Mouse (Mus musculus) CD4-positive, CD25-positive, alpha-beta regulatory T cell, adult 2 months (primary cell): ENCODE measurements at regions not wholly inside any gene's neighbourhood (a gene's known extent, or its start where the extent isn't known, plus 50 kb on each side); places are given as distances from the start of the nearest gene placed in this dataset.

Experiments
- DNase-seq: peaks from one replicate; pipeline ENCODE4 v3.0.0-alpha.2; 2012; ENCODE audit warnings: low read depth, low spot score

- DNase-seq, result no peak
These were observed 651.7 kb upstream of the Lmcd1 start for GRCm38 (mm10) chr6:111621684-111622480.

DNA sequence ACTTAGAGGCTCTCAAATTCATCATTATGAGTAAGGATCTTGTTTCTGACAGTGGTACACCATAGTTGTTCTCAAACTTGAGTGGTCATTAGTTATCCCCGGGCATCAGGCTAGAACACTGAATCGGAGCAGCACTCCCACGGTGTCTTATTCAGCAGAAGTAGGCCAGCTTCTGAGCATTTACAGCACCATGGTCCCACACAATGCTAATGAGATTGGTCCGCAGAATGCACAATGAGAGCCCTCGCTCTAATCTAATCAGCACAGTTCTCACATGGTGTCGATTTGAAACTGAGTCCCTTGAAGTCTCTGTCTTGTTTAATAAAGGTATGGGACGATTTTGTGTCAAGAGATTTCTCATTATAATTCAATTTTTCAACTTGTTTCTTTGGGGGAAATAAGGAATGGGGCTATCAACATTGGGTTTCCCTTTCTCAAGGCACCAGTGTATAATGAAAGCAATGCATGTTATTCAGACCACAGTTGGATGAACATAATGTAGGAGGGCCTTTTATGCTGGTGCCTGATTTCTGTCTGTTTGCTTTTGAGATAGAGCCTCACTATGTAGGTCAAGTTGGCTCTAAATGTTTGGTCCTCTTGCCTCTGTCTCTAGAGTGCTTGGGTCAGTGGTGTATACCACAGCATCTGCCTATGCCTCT, 650.9 kb upstream of the Lmcd1 start:
- no peak for DNase-seq

DNA sequence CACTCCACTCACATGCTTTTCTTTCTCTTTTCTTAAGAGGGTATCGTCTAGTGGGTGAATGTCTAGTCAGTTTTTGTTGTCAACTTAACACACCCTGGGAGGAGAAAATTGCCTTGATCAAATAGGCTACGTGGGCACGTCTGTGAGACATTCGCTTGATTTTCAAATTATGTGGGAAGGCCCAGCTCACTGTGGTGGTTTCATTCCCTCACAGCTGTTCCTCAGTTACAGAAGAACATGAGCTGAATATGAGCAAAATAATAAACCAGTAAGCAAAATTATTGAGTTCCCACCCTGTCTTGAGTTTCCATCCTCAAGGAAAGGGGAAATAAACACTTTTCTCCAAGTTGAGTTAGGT, 650.4 kb upstream of the Lmcd1 start:
- no peak for DNase-seq

DNA sequence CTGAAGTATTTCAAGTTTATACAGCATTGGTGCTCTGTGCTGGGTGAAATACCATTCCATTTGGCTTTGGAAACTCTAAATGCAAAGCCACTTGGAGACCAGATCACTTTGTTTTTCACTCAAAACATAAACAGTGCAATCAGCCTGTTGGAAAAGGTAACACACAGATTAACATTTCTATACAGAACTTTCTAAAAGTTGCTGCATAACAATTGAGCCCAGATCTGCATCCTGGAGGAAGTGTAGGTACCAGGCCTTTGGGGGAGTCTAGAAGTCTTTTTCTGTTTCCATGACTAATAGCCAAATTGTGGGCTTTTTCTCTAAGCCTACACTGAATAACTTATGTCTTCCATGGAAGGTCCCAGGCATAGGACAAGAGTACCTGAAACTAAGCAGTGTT, 648.1 kb upstream of the Lmcd1 start:
- DNase-seq, result no peak

DNA sequence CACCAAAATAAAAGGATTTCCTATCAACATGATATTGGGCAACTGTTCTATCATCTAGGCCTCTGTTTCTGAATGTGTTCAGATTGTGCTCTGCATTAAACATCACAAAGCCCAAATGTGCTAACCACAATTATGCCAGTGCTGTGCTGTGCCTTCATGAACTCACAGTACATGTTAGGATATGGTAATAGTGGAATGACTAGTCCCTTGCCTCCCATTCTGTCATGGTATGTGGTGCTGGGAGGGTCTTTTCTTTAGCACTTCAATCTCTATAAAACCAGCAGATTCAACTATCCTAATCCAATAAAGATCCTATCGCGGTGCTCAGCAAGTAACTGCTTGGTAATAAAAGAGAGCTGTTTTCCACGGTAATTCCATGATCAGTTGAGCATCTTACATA, 620.8 kb upstream of the Lmcd1 start:
- DNase-seq, result no peak

- DNase-seq, result no peak
These were observed 613.6 kb upstream of the Lmcd1 start for GRCm38 (mm10) chr6:111659957-111660356.

GRCm38 (mm10) chr6:111664603-111665002, 609.0 kb upstream of the Lmcd1 start:
- no peak for DNase-seq

DNA sequence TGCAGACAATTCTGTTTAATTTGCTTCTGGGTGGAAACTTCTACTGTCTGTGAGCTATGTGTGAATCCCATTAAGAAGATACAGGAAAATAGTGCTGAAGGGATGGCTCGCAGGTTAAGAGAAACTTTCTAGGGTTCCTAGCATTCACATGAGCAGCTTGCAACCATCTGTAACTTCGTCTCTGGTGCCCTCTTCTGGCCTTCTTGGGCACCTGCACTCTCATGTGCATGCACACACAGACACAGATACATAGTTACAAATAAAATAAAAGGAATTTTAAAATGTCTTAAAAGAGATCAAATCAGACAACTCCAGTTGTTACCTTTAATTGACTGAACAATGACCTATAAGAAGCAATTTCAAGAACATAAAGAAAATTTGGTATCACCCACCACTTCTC, 588.6 kb upstream of the Lmcd1 start:
- DNase-seq, result no peak

DNA sequence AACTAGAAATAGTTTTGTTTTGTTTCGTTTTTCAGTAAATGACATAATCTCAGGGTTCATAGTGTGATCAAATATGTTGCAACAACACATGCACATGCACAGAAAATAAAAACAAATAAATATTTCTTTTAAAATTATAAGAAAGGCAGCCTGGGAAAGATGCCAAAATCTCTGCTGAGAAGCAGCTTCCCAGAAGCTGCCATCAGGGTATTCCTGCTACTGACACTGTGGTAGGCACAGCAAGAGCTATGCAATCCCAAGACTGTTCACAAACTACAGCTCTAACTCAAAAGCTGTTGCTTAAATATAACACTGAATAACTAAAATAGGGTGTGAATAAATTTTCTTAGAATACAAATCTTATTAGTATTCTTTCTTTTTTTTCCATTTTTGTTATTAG, 570.7 kb upstream of the Lmcd1 start:
- no peak for DNase-seq

DNA sequence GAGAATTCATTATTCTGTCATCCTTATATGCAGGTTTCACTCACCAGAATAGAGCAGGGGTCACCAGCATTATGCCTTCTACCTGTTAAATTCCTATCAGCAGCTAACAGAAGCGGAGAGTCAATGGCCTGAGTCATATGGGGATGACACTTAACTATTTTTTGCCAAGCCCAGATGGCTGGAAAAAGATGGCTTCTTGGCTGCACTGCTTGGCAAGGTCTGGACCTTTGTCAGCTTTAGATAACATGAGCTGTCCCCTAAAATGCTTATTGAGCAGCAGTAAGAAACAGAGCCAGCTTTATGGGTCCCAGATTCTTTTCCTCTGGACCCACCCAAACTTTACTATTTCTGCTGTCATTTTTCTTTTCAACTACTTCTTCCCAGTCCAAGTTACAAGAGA, 565.3 kb upstream of the Lmcd1 start:
- DNase-seq, result no peak

DNA sequence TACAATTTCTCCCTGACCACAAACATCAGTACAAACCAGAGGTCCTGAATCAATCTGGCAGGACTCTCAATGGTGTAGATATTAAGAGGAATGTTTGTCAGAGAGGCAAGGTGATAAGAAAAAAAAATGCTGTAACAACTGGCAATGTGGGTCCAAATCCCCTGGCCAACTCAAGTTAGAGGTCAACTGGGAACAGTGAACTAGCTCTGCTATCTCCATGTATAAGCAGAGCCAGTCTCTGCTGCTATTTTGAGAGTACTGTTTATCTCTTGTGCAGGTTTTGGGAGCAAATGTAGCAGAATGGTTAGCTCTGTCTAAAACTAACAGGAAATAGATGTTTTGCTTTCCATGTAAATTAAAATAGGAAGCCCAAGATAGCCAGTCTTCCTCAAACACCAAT, 547.6 kb upstream of the Lmcd1 start:
- DNase-seq, result no peak

DNA sequence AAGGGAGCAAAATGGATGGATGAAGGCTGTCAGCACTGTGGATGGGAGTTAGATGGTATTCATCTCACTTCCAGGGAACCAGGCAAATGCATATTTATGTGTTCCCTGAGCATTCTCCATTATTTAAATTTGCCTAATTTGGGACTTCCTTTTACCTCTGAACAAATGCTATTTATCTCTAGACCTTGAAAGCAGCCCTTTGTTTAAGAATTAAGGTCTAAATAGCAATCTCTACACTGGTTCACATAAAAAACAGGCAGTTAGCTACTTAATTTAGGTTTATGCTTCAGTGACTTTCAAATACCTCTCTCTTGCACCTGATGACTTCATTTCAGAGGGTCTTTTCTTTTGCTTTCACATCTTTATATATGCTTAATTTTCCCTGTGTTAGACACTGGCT, 543.2 kb upstream of the Lmcd1 start:
- DNase-seq, result no peak

GRCm38 (mm10) chr6:111733926-111734325, 539.6 kb upstream of the Lmcd1 start:
- no peak for DNase-seq

GRCm38 (mm10) chr6:111738983-111739382, 534.6 kb upstream of the Lmcd1 start:
- DNase-seq, result no peak

GRCm38 (mm10) chr6:111781710-111782481, 491.7 kb upstream of the Lmcd1 start:
- DNase-seq, result no peak

DNA sequence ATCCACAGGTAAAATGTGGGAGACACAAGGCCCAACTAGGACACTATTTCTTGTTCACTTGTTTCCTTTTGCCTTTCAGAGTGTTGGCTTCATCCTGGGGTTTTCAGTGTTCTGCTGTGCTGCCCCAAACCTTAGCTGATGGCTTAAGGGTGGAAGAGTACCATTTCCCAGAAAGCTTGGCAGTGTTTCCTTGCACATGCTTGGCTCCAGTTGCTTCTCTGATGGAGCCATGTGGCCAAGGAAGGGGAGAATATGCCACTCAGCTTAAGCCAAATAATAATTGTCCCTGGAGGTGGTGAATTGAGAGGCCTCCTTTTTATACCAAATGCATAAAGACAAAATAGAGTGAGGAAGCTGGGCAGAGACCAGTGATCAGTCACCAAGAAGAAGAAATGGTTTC, 464.9 kb upstream of the Lmcd1 start:
- DNase-seq, result no peak

GRCm38 (mm10) chr6:111813982-111814603, 459.5 kb upstream of the Lmcd1 start:
- DNase-seq, result no peak

GRCm38 (mm10) chr6:111815150-111815549, 458.4 kb upstream of the Lmcd1 start:
- no peak for DNase-seq

DNA sequence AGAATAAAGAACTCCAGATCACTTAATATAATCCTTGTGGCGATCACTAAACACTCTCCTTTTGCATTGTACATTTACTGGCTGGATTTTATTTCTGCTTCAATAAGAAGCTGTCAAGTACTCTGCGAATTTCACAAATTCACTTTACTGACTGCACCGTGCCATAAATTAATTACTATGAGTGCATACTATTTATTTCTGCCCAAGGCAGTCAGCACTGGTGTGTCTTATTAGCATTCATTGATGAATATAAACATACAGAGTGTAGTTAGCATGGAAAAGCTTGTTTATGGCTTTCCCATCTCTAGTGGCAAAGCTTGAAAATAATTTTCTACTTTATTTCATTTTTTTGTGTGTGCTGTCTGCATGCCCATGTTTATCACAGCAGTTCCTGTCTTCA, 453.3 kb upstream of the Lmcd1 start:
- no peak for DNase-seq

- no peak for DNase-seq
These were observed 429.2 kb upstream of the Lmcd1 start for GRCm38 (mm10) chr6:111844321-111844835.

GRCm38 (mm10) chr6:111866101-111866598, 407.4 kb upstream of the Lmcd1 start:
- no peak for DNase-seq

DNA sequence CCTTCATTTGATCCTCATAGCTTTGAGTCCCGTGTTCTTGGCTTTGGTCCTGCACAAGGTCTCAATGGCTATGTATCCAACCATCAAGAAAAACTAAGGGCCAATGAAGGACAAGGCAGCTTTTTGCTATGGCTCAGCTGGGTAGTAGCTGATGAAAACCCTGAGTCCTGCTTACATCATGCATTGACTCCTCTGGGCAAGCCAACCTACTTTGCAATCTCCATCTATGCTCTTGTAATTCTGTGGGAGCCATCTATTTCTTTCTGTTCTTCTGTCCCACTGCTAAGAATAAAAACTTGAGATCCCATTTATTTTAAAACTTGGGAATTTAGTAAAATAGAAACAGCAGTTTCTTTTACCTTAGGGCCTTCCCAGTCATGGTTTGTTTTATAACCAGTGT, 391.0 kb upstream of the Lmcd1 start:
- DNase-seq, result no peak
